Mouse (Mus musculus): ENCODE measurements at regions not wholly inside any gene's neighbourhood (a gene's known extent, or its start where the extent isn't known, plus 50 kb on each side); places are given as distances from the start of the nearest gene placed in this dataset.

- TF ChIP-seq CTCF (IDR thresholded peaks at IDR 0.05; ENCODE audit: low read depth): no peak
- TF ChIP-seq EP300 (IDR thresholded peaks at IDR 0.05; ENCODE audit: low read depth): no peak
Observed at GRCm38 (mm10) chr12:15897539-15897938, 80.8 kb upstream of the Trib2 start.
